Mouse (Mus musculus) yolk sac, embryonic 10.5 days (tissue): ENCODE results near the gene Scnn1a.

ENCODE experiments used
- DNase-seq: peaks from one replicate; pipeline ENCODE4 v3.0.0-alpha.2; 2017; ENCODE audit warnings: low spot score

Gene Scnn1a

DNA sequence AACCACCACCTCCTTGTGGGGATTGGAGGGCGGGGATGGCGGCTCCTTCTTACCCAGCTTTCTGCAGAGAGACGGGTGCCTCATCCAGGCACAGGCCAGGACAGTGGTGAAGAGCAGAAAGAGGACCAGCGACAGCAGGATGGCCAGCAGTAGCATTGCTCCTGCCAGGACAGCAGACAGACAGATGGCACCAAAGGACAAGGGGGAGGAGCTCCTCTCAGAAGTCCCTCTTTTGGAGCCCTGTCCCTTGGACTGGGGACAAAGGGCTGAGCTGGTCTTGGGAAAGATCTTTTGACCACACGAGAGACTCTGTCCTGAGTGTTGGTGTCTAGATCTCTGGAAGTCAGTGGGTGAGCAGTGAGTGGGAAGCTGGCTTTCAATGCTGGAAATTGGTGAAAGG is 11.1 kb upstream of the Scnn1a start:
- no peak for DNase-seq

DNA sequence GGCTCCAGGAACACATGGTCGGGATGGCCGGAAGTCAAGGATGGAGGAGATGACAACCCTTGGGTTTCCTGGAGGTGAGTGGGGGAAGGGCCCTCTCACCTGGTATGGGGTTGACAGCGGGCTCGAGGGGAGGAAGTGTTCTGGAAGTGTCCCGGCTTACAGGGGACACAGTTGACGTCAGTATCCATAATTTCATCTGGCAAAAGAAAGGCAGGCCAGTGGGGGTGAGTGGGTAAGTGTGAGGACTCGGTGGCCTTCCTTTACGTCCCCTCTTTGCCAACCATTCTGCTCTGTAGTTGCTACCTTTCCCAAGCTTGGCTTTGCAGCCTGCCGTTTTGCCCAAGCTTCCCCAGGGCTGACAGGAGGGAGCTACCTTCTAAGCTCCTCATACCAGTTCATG is 8.3 kb upstream of the Scnn1a start:
- no peak for DNase-seq

DNA sequence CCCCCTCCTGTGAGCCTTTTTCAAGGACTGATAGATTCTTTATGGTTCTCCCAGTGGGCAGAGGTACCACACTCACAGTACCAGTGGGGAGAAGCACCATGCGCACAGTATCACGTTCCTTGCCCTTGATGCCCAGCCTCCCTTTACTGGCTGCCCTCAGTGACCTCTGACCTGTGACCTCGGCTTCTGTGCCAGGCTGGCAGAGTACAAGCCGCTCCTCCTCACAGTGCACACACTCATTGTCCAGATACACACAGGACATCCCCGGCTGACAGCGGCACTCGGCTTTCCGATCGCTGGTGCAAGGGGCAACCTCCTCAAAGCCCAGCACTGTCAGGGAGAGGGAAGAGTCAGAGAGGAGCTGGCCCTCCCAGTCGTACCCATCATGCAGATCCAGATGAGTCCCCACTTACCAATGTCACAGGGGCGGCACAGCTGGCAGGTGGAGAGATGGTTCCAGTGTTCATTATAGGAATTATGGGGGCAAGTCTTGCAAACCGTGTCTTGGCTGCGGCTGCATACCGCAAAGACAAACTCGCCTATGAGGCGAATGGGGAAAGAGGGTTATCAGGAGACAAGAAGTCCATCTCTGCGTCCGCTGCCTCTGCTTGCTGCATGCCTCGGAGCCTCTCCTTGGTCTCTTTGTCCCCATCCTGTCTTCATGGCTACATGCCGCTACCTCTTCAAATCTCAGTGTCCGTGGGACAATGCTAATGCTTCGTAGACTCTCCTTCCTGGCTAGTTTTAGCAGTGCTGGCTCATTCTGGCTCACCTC is 7.7 kb upstream of the Scnn1a start:
- DNase-seq, result no peak

DNA sequence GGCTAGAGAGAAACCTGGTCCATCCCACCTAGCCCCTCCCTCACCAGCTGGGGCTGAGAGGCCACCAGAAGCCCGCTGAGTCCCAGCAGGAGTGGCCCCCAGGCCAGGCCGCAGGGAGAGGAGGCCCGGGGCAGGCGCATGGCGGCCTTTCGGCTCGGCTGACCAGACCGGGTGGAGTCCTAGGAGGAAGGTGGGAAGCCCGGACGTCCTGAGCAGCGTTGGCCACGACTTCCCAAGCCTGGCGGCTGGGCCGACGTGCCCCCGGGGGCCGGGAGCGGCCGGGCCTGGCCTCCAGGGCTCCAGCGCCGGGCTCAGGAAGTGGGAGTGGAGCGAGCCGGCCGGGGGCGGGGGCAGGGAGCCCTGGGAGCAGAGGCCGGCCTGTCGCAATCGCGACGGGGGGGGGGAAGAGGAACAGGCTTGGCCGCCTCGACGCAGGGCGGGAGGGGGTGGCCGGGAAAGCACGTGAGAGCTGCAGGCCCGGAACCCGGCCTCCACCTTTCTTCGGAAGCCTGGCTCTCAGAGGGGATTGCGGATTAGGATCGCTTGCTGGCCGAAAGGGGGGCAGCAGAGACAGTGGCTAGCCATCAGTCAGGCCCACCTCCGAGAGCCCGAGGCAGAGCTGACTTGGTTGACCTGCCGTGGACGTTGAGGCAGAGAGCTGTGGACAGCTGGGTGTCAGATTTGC is 6.8 kb upstream of the Scnn1a start, which contains the start of gene Ltbr:
Gene Ltbr (minus strand): TSS at position 340 of the 685 bp plus-strand sequence.
- DNase-seq, result peak; percentile 94

DNA sequence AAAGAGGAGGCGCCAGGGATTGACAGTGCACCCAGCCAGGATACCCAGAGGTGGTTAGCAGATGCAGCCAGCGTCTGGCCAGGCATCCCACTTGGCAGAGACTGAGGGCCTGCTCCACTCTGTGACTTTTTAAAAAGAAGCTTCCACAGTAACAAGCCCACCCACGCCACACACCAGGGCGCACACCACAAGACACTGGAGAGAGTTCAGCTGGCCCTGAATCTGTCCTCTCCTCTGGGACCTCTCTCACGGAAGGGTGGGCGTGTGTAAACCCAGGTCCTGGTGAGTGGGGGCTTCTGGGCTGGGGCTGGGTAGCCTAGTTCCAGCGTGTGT is 6.3 kb upstream of the Scnn1a start:
- no peak for DNase-seq

DNA sequence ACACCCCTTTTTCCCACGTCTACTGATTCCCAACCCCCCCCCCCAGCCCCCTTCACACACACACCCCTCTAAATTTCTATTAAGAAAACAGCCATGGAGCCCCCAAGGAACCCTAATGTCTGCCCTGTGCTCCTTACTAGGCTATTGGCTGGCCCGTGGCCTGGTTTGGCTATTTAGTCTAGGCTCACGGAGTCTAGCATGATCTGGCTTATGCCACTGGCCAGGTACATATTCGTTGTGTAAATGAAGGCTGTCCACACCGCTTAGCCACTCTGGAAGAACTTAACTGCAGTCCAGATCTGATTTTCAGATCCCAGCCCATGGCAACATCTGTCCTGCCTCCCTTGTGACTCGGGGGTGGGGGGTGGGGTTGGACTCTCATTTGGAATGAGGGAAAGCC is 5.7 kb upstream of the Scnn1a start:
- DNase-seq, result no peak

DNA sequence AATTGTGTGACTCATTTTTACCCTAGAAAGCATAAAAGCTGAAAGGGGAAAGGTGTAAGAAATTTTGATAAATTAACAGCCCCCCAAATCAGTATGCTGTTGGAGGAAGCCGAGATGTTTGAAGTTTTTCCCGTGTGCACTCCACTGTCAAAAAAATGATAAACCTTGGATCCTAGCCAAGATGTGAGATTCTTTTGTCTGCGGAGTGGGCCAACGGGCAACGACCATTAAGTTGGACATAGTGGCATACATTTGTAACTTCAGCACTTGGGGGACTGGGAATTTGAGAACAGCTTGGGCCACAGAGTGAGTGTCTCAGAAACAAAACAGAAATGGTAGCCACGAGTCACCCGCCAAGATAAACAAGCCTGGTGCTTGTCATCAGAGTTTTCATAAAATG is 3.4 kb upstream of the Scnn1a start:
- no peak for DNase-seq

DNA sequence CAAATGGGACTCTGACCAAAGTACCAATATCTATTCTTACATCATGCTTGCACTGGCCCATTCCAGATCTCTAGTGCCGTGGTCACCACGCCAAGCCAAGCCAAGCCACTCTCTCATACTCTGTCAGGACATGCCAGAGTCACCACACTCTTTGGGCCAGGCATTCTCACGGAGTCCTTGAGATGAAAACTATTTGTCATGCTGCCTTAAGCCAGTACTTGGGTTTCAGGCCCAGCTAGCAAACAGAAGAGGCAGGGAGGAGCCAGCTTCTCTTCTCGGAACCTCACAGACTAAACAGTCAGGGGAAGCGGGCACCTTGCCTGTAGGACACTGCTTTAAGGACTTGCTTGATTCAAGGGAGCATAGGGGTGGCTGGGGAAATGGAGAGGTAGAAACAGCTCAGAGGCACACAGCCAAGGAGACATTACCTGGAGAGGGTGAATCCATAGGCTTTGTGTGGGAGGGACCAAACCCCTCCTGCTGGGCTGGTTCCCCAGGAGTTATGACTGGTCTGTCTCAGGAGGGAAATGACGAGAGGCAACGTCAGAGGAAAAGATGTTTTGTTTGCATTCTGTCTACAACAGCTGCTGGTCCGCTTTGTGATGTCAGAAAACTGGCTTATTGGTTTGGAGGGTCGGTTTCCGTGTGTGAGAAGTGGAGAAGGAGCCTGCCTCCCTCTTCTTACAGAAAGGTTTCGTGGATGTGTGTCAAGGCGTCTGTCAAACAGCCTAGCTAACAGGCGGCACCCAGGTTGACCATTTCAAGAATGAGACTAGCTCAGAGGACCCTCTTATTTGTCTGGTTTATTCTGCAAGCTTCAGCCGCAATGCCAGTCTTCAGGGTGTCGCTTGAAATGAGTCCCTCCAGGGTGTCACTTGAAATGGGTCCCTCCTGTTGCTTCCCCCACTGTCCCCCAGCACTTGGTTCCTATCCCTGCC is 1.2 kb upstream of the Scnn1a start:
- DNase-seq, result no peak

DNA sequence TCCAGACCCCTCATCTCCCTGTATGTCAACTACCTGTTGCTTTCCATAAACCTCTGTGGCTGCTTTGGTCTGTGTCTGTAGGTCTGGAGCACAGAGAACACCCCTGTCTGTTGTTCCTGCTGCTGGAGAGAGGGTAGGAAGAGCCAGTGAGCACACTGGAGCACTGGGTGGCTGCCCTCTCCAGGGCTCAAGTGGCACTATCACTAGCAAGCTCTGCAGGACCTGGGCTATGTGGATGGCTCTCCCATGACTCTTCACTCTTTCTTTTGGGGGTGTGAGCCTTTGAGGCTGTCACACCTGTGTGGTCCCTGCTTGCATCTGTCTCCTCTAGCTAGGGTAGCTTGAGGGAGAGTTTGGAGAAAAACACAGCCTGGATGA is 551 bp upstream of the Scnn1a start:
- DNase-seq, result no peak

DNA sequence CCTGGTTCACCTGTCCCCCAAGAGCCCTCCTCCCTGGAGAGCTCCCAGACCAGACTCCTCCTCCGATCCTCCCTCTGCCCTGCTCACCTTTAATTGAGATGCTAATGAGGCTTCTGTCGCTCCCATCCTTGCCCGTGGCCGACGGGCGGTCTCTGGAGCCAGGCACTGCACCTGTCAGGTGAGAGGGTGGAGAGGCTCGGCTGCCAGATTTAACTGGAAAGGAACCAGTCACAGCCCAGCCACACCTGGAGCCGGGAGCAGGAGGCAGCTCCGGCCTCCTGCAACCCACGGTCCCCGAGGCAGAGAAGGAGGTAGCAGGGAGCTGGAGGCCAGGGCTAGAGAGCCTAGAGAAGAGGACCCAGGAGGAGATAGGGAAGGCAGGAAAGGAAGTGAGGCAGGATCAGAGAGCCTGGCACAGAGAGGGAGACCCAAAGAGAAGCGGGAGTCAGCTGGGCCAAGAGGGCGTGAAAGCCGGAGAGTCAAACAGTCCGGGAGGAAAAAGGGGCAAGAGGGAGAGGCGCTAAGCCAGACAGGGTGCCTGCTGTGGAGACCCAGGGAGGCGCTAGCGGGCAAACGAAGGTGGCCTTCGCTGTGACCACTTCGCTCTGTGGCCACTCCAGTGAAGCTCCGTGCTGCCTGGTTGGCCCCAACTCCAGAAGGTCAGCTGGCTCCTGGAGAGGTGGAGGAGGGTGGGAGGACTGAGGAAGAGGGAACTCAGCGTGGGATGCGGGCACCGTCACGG is 826 bp downstream of the Scnn1a start:
- no peak for DNase-seq

DNA sequence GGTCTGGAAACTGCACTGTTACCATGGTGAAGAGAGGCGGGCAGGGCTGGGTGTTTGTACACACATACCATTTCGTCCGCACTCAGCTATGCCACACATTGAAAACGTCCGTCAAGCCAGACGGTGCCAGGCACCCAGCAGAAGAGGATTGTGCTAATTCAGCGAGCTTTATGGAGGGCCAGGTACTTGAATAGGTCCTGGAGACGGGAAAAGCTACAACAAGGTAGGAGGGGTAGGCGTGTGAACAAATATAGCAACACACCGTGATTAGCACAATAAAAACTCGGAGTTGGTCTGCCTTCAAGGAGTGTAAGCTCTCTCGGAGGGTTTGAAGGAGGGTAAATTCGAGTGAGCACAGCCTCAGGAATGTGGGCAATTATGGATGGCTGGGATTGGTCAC is 2.3 kb downstream of the Scnn1a start:
- DNase-seq, result no peak

DNA sequence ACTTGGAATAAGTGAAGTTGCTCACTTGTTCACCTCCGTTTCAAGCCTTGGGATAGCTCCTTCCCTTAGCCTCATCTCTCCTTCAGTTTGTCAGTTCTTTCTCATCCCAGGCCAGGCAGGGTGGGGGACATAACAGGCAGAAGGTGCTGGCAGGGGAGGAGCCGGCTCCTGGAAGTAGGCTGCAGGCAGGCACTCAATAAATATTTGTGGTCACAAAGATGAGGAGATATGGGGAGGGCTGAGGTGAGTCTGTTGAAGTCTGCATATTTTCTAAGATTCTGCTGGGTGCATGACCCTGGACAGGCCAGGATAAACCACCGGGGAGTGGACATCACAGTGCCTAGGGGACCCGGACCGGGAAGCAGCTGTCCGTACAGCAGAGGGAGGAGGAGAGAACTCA is 3.1 kb downstream of the Scnn1a start:
- peak; percentile 48 for DNase-seq

DNA sequence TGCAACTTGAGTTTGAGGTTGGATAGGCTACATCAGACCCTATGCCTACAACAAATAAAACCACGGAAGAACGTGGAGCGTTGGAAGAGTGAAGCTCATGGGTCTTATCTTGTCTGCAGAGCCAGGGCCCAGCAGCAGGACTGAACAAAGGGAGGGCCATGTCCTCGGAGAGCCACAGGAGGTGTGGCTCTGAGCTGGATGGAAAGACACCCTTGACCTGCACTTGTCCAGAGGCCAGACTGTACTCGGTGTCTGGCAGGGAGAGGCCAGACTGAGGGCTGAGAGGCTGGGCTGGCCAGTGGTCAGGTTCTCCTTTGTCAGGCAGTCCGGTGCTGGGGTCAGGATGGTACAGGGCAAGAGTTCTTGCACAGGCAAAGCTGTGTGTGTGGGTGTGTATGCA is 4.9 kb downstream of the Scnn1a start:
- DNase-seq, result no peak

DNA sequence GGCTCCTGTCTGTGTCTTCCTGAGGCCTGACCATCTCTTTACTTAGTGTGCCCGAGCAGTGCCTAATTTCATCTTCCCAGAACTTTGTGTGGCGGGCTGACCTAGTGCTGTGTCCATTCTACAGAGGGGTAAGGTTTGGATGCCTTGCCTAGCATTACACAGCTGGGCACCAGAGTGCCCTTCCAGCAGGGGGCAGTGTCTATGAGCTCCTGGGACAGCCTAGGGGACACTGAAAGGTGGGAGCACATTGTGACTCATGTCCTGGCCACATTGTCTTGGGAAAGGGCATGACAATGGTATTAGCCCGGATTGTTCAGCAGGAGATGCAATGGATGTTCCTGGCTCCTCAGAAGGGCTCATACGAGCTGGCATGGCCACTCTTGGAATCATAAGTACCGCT is 7.8 kb downstream of the Scnn1a start:
- no peak for DNase-seq

DNA sequence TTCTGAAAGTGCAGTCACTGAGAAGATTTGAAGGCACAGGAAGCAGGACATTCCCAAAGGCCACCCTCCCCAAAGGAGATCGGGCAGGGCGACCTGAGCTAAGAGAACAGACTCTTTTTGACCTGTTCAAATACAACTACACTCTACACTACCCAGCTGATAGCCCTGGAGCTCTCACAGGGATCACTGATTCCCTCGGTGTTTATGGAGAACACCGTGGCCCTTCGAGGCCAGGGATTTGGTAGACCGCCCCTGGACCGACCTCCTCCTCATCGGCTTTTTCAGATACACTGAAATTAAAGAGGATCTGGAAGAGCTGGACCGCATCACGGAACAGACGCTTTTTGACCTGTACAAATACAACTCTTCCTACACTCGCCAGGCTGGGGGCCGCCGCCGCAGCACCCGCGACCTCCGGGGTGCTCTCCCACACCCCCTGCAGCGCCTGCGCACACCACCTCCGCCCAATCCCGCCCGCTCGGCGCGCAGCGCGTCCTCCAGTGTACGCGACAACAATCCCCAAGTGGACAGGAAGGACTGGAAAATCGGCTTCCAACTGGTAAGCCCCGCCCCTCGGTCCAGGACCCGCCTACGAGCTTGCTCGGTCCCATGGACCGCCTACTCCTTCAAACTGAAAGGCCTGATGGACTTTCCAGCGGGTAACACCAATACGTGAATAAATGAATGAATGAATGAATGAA is 10.3 kb downstream of the Scnn1a start:
- peak; percentile 88 for DNase-seq

DNA sequence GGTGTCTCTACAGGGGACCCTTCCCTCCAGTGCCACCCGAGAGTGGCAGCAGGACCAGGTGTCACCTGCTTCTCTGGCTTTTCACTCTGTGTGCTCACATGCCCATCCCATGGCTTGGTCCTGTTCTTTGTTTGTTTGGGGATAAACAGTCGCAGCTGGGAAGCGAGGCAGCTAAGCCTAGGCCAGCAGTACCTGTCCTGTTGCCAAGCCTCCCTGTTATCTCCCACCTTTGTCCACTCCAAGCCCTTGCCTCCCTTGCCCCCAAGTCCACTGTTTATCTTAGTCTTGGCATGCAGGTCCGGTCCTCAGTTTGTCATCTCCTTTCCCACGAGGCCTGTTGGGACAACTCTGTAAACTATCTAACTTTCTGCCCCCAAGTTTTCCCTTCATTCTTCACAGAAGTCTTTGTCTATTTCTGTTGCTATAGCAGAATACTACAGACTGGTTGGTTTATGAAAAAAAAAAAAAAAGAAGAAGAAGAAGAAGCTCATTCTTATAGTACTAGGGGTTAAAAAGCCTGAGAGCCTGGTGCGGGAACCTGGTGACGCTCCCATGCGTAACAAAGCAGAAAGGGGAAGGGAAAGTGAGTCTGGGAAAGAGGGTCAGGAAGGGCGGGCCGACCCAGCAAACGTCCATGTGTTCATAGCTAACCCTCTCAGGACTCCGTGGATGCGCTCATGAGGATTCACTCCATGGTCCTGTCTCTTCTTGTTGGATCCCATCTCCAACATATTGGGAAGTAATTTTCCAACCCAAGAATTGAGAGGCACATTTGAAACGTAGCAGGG is 12.8 kb downstream of the Scnn1a start:
- DNase-seq, result no peak

DNA sequence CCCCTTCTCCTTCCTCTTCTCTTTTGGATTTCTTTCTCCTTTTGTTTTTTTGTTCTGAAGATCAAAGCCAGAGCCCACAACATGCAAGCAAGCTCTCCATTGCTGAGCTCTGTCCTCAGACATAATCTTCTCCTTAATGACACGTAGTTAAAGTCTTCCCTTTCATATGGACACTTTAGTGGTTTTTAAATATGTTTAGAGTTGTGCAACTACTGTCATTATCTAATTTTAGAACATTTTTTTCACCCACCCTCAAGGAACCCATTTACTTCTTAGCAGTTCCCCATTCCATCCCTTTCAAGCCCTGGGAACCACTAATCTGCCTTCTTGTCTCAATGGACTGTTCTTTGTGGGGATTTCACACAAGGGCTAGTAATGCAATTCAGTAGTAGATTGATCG is 13.9 kb downstream of the Scnn1a start:
- no peak for DNase-seq

DNA sequence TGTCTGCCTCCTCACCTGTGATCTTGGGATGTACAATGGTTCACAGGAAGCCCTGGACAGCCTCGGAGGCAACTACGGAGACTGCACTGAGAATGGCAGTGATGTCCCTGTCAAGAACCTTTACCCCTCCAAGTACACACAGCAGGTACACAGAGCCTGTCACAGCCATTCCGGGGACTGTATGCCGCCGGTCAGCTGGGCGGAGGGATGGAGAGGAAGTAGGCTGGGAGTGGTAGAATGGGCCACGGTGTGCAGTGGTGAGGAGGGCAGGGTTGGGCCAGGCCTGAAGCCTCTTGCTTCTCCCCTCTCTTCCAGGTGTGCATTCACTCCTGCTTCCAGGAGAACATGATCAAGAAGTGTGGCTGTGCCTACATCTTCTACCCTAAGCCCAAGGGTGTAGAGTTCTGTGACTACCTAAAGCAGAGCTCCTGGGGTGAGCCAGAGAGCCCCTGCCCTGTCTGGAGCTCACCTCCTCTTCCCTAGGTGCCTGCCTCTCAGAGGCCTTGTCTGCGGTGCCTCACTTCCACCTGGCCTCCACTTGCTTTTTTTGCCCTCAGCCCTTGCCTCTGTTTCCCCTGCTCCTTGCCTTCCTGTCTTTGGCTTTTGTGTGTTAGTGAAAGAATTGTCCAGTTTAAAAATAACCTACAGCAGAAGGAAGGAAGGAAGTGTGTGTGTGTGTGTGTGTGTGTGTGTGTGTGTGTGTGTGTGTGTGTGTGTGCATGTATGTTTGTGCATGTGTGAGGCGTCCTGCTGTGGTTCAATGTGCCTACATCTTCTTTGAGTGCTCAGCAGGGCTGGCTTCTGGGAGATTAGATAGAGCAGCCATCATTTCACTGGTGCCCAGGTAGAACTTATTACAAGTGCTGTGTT is 18.6 kb downstream of the Scnn1a start:
- DNase-seq, result no peak

DNA sequence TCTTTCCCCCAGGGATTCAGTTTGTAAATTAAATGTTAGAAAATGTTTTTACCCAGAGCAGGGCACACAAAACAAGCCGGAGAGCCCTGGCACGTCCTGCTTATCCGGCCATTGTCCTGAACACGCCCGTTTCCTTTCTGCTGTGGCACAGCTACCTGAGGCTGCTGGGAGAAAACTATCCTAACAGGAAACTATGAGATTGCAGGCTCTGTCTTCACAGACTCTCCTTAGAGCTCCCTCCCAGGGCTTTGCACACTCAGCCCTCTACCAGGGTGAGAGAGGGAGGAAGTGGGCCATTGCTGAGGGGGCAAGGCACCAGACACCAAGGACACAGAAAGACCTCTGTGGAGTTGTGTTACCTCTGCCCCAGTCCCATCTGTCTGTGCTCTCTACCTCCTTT is 19.8 kb downstream of the Scnn1a start:
- DNase-seq, result no peak

DNA sequence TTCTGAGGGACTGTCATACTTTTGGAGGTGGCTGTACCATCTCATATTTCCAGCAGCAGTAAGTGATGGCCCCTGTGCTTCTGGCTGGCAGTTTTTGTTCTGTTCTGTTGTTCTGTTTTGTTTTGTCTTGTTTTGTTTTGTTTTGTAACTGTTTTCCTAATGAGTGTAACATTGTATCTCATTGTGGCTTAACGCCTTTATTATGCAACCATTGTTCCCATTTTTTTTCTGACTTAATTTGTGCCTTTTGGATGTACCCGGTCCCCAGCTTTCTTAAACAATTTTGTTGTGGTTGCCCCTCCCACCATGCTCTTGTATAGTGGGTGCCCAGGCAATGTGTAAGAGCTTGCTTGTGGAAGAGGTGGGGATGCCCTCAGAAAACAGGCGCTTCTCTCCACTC is 21.7 kb downstream of the Scnn1a start:
- DNase-seq, result no peak
